27 mouse cellular contexts compared by ENCODE assay signal in the genomic region with DNA sequence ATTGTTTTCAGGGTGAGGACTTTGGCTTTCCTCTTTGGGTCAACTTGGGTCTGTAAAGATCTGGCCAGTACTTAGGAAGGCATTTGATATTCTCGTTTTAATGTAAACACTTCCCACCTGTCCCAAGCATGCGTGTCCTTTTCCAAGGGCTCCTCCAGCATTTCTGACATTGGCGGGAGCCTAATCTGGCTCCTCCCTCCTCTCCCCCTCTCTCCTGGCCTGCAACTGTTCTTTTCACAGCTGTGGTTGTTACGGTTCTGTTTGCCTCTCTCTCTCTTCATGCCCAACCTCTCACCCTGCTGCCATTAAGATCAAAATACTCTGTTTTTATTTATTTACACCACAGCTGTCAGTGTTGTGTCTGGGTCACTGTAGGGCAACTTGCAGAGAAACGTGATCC.
DNase-seq lines count a peak whose midpoint lies in the region; ATAC-seq and TF ChIP-seq lines count a peak whose summit lies in the region.
"Had no signal": no experiment of that assay in that cellular context is flagged by ENCODE, and none has a peak within 500 bp of the region (broad histone marks: within the 10 kb centered on the region; RNA-seq: fewer than 3 reads in every experiment).

No protein-coding gene starts in this region.

- TF ChIP-seq EP300 in lung, postnatal 0 days (IDR thresholded peaks at IDR 0.05) = no peak

- H3K4me3 ChIP-seq in heart, embryonic 10.5 days = no peak overlapping the region
- no peak overlapping the region for H3K4me3 ChIP-seq in lung, postnatal 0 days (ENCODE audit: low read depth, low read length)
- H3K4me3 ChIP-seq in lung, adult 2 months (replicated peaks; ENCODE audit: extremely low read depth, low read depth, low read length) = no peak overlapping the region
- no peak overlapping the region for H3K4me3 ChIP-seq in limb, embryonic 14.5 days (replicated peaks; ENCODE audit: low read length)
- H3K4me3 ChIP-seq: embryonic facial prominence, embryonic 12.5 days; erythroblast, embryonic 14.5 days; forebrain, embryonic 12.5 days; forebrain, embryonic 15.5 days had no signal

- 0 out of 2 replicates have a peak overlapping the region, but pooled peaks have one; percentile 36 for H3K27ac ChIP-seq in heart, embryonic 10.5 days
- no peak overlapping the region for H3K27ac ChIP-seq in lung, postnatal 0 days (ENCODE audit: low read length)
- no peak overlapping the region for H3K27ac ChIP-seq in limb, embryonic 14.5 days (replicated peaks; ENCODE audit: low read depth, low read length)
- H3K27ac ChIP-seq: embryonic facial prominence, embryonic 12.5 days; forebrain, embryonic 12.5 days; forebrain, embryonic 15.5 days; hindbrain, embryonic 14.5 days; hindbrain, postnatal 0 days had no signal

- TF ChIP-seq CTCF in lung, postnatal 0 days (IDR thresholded peaks at IDR 0.05) = no peak
- TF ChIP-seq CTCF in lung, adult 2 months (IDR thresholded peaks at IDR 0.05; ENCODE audit: insufficient read depth, low read length) = no peak

- intact Hi-C loops in heart, postnatal 10 days (cut with DNase I) = no loop called here

- H3K4me2 ChIP-seq in lung, postnatal 0 days (replicated peaks; ENCODE audit: low read depth, low read length) = no peak overlapping the region
- H3K4me2 ChIP-seq in limb, embryonic 14.5 days (replicated peaks; ENCODE audit: low read depth, low read length, severe bottlenecking) = no peak overlapping the region
- H3K4me2 ChIP-seq: embryonic facial prominence, embryonic 12.5 days; forebrain, embryonic 12.5 days; forebrain, embryonic 15.5 days; heart, embryonic 11.5 days; hindbrain, embryonic 14.5 days had no signal

- no peaks in the 10 kb centered on the region for H3K27me3 ChIP-seq in heart, embryonic 10.5 days (ENCODE audit: insufficient read depth, poor library complexity, severe bottlenecking)
- H3K27me3 ChIP-seq in lung, postnatal 0 days (replicated peaks; ENCODE audit: insufficient read depth, low read length) = no peaks in the 10 kb centered on the region
- no peaks in the 10 kb centered on the region for H3K27me3 ChIP-seq in limb, embryonic 14.5 days (ENCODE audit: control insufficient read depth, insufficient read depth, low read length)
- H3K27me3 ChIP-seq: CH12.LX; embryonic facial prominence, embryonic 12.5 days; forebrain, embryonic 12.5 days; forebrain, embryonic 15.5 days; Patski had no signal

- TF ChIP-seq POLR2A in lung, adult 2 months (IDR thresholded peaks at IDR 0.05; ENCODE audit: borderline replicate concordance, extremely low read depth, low read depth, low read length) = no peak
- TF ChIP-seq POLR2A in limb, embryonic 14.5 days (IDR thresholded peaks at IDR 0.05; ENCODE audit: borderline replicate concordance, extremely low read depth, insufficient read depth, insufficient read length) = no peak

- WGBS in heart, embryonic 10.5 days = 50% methylated on average over 5 of the region's 5 CpGs
- 19% methylated on average over 5 of the region's 5 CpGs for WGBS in lung, postnatal 0 days
- 28% methylated on average over 5 of the region's 5 CpGs for WGBS in lung, adult 2 months
- WGBS in limb, embryonic 14.5 days = 47% methylated on average over 5 of the region's 5 CpGs

- no peak for DNase-seq in heart, embryonic 10.5 days (ENCODE audit: low spot score)
- DNase-seq in heart, postnatal 10 days = no peak
- peak; percentile 22 for DNase-seq in lung, postnatal 0 days (ENCODE audit: low spot score)
- no peak for DNase-seq in lung, adult 2 months
- DNase-seq in limb, embryonic 14.5 days (ENCODE audit: low spot score) = no peak
- no peak for DNase-seq in kidney, postnatal 36 days
- DNase-seq: adrenal gland, postnatal 10 days; adrenal gland, postnatal 36 days; B cell, adult 2 months; cerebellum, adult 18-20 months; cerebellum, adult 9-10 months; cerebellum, postnatal 14 days; gastrocnemius, postnatal 25 days; heart, adult 18-20 months; heart, postnatal 14 days; heart, postnatal 4 days had no signal

- ATAC-seq in lung, postnatal 0 days = no peak
- peak; percentile 62; the same call in 1 of the 2 replicates for ATAC-seq in limb, embryonic 14.5 days (ENCODE audit: low FRiP score, low read depth)
- ATAC-seq: forebrain, embryonic 15.5 days; hindbrain, postnatal 0 days; inflammation-experienced regulatory T-cells, adult 6 months had no signal

- no peaks in the 10 kb centered on the region for H3K36me3 ChIP-seq in heart, embryonic 10.5 days
- no peaks in the 10 kb centered on the region for H3K36me3 ChIP-seq in lung, postnatal 0 days (ENCODE audit: insufficient read depth, low read length)
- H3K36me3 ChIP-seq in limb, embryonic 14.5 days (ENCODE audit: control insufficient read depth, insufficient read depth, low read length) = no peaks in the 10 kb centered on the region
- H3K36me3 ChIP-seq: embryonic facial prominence, embryonic 12.5 days; forebrain, embryonic 12.5 days; forebrain, embryonic 15.5 days; G1E had no signal

- H3K4me1 ChIP-seq in heart, embryonic 10.5 days = peaks cover 18% of the 10 kb centered on the region
- H3K4me1 ChIP-seq in lung, postnatal 0 days (ENCODE audit: insufficient read depth, low read depth, low read length) = no peaks in the 10 kb centered on the region; the same call in 1 of the 2 replicates
- H3K4me1 ChIP-seq in lung, adult 2 months (ENCODE audit: control insufficient read depth, insufficient read depth, low read length) = peaks cover 3% of the 10 kb centered on the region
- peaks cover 16% of the 10 kb centered on the region for H3K4me1 ChIP-seq in limb, embryonic 14.5 days (ENCODE audit: control insufficient read depth, insufficient read depth, low read length)
- H3K4me1 ChIP-seq: embryonic facial prominence, embryonic 12.5 days; forebrain, embryonic 15.5 days had no signal

- no peaks in the 10 kb centered on the region for H3K9me3 ChIP-seq in heart, embryonic 10.5 days
- no peaks in the 10 kb centered on the region for H3K9me3 ChIP-seq in lung, postnatal 0 days (ENCODE audit: low read length)
- no peaks in the 10 kb centered on the region for H3K9me3 ChIP-seq in limb, embryonic 14.5 days (ENCODE audit: control insufficient read depth, low read length)
- H3K9me3 ChIP-seq: embryonic facial prominence, embryonic 12.5 days; forebrain, embryonic 12.5 days; forebrain, embryonic 15.5 days had no signal

- H3K9ac ChIP-seq in lung, postnatal 0 days (replicated peaks; ENCODE audit: low read depth) = no peak overlapping the region
- H3K9ac ChIP-seq in limb, embryonic 14.5 days (ENCODE audit: low read depth, low read length, severe bottlenecking) = no peak overlapping the region
- H3K9ac ChIP-seq: embryonic facial prominence, embryonic 12.5 days; forebrain, embryonic 12.5 days; forebrain, embryonic 15.5 days; hindbrain, embryonic 14.5 days had no signal
